Mouse (Mus musculus): Measurements from ENCODE around the gene Pcolce. TPM values are rescaled to one million over a fixed set of nuclear protein-coding genes. Genes with fewer than 3 reads are reported as not detected.
A peak's percentile ranks its signal among the peaks of the same experiment; 100 is the strongest.
"Not testable (repeated sequence)": the region's sequence is repeated elsewhere in the genome, so short reads cannot be mapped to it uniquely, and the experiment has no call there.

The Pcolce gene
- polyA plus RNA-seq, 3 experiments from 2014 or later = 0.40 to 0.80 TPM; not detected in 1

DNA sequence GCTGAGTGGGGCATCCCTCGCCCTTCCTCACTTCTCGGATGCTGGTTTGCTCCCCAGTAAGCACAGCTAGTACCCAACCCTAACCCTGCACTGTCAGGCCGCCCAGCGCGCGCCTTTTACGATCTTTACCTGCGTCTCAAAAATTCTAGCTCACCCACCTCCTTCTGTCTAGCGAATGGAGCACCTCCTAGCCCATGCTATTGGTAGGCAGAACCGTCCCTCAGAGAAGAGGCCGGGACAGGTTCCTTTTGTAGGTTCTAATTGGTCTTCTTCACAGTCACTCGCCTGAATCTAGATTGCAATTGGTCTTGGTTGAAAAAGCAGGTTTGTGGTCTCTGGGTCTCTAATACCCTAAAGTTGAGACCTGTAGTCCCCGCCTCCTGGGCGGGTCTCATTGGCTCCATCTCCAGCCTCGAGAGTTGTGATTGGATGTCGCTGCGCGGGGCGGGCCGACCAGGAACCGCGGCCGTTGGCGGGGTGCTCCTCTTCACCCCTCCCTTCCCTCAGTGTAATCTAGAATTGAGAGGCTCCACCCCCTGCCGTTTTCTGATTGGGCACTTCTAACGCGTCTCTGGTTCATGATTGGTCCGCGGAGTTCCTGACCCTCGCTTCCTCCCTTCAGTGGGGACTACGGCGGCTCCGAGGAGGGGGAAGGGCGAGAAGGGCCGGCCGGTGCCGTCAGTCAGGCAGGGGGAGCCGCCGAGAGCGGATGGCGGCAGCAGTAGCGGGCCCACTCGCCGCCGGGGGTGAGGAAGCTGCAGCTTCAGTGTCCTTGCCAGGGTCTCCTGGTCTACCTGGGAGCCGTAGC lies 15.1 kb upstream of the Pcolce start, which contains the start of the genes Fbxo24, Lrch4 and Gm20605:
Gene Fbxo24, minus strand, starts transcription at position 505 of the 808 bp plus-strand sequence.
Gene Lrch4, plus strand, starts transcription at position 624 of the 808 bp plus-strand sequence.
Gene Gm20605, plus strand, starts transcription at position 678 of the 808 bp plus-strand sequence.
- peak; percentile 84 for ATAC-seq

- no peak for ATAC-seq
These were observed 14.4 kb upstream of the Pcolce start for GRCm38 (mm10) chr5:137627991-137628390.

DNA sequence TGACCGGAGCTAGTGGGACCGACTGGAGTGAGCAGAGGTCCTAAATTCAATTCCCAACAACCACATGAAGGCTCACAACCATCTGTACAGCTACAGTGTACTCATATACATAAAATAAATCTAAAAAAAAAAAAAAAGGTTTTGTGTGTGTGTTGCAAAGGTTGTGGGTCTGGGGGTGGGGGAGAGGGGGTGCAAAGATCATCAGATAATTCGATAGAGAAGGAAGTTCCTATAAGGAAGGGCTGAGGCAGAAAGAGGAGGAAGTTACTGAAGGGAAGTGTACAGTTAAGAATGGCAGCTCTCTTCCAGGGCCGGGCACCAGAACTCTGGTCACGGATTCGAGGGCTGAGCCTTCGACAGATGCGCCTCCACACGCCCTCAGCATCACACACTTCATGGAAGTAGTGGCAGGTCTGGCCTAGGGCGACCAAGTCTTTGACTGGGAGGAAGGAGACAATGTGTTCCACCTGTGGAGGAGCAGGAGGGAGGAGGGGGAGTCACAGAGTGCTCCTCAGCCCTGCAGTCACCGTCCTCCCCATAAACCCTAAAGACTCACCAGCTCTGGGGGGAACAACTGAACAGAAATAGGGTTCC lies 10.4 kb upstream of the Pcolce start:
- ATAC-seq = no peak

DNA sequence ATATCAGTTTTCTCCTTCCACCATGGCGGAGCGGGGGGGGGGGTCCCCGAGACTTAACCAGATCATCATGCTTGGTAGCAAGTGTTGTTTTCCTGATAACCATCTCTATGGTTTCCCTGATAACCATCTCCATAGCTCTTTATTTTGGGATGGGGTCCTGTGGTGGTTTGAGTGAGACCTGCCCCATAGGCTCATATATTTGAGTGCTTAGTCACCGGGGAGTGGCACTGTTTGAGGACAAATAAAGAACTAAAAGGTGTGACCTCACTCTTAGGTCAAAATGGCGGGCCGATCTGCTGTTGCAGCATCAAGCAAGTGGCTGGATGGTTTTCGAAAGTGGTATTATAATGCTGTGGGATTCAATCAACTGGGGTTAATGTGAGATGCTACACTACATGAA lies 1.8 kb upstream of the Pcolce start:
- no peak for ATAC-seq

DNA sequence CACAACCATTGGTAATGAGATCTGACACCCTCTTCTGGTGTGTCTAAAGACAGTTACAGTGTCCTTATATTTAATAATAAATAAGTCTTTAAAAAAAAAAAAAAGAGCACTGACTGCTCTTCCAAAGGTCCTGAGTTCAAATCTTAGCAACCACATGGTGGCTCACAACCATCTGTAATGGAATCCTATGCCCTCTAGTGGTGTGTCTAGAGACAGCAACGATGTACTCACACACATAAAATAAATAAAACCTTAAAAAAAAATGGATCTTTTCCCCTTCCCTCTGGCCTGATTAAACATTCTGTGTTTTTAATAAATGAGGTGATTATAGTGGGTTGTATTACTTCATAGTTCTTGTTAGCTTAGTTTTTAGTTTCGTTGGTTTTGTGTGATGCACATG lies 1.3 kb upstream of the Pcolce start:
- not testable (repeated sequence) for ATAC-seq

DNA sequence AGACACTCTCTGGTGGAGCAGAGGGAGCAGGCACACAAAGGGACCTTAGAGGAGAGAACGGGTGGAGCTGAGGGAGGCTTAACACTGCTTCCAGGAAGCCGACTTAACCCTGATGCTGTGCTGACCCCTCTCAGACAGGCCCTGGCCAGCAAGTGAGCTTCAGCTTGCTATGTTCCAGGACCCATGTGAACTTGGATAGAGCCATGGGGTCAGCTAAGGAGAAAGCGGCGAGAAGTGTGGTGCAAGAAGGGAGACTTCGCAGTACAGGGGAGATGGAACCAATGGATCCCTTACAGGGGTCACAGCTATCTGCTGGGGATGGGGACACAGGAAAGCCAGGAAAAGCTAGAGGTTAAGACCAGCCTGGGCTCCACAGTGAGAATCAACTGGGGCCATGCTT lies 508 bp downstream of the Pcolce start:
- no peak for ATAC-seq

- ATAC-seq = no peak
These were observed 2.4 kb downstream of the Pcolce start for GRCm38 (mm10) chr5:137611245-137611602.

GRCm38 (mm10) chr5:137610548-137611244 lies 2.9 kb downstream of the Pcolce start:
- ATAC-seq = no peak

DNA sequence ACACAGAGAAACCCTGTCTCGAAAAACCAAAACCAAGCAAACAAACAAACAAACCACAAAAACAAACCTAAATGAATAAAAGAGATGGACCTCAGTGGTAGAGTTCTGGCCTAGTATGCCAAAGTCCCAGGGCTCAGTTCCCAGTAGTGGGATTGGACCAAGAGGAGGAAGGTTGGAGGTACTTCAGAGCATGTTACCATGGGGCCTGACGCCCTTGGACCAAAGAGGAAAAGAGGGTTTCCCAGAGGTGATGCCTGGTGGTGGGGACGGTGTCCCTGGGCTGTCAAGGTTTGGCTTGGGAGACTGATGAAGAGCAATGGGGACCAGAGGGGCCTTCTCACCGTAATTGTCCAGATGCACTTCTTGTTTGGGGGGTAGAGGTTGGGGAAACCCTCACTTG lies 3.5 kb downstream of the Pcolce start:
- no peak for ATAC-seq

DNA sequence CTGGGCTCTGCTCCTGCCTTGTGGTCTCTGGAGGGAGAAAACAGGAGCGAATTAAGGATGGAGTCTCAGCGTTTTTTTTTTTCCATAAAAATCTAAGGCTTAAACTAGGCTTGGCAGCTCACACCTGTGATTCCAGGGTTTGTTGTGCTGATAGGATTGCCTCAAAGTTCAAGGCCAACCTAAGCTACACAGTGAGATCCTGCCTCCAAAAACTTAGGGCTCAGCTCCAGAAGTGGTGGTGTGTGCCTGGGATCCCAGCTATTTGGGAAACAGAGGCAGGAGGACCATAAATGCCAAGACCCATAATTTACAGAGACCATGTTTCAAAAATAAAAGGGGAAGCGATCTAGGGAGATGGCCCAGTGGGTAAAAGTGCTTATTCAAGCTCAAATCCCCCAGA lies 4.3 kb downstream of the Pcolce start:
- ATAC-seq = no peak

- ATAC-seq = no peak
These were observed 4.9 kb downstream of the Pcolce start for GRCm38 (mm10) chr5:137608654-137609190.

- no peak for ATAC-seq
These were observed 5.5 kb downstream of the Pcolce start for GRCm38 (mm10) chr5:137607860-137608653.

DNA sequence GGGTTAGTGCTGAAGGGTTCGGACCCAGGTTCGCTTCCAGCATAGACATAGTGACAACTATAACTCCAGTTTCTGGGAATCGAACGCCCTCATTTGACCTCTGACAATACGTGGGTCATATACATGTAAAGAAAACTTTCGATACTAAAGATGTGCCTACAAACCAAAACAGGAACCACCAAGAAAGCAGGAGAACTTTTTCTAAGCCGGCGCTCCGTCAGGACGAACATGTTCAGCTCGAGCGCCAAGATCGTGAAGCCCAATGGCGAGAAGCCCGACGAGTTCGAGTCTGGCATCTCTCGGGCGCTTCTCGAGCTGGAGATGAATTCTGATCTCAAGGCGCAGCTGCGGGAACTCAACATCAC lies 12.2 kb downstream of the Pcolce start:
- ATAC-seq = no peak

GRCm38 (mm10) chr5:137600619-137601364 lies 12.8 kb downstream of the Pcolce start, which contains the start of gene Mospd3:
Mospd3 (minus strand) TSS chr5:137601058.
- peak; percentile 93 for ATAC-seq

DNA sequence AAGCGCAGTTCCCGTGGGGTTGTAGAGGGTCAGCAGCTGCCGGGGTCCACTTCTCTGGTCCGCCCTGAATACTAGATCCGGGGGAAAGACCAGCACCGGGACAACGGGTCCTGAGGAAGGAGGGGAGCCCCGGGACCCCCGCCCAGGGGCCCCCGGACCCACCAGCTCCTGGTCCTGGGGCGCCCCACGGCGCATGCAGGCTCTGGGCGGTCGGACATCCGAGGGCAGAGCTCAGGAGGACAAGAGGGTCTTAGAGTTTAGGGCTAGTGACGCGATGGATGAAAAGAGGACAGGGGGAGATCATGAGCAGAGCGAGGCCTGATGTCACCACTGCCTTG lies 13.3 kb downstream of the Pcolce start:
- ATAC-seq = no peak

GRCm38 (mm10) chr5:137599600-137599999 lies 14.0 kb downstream of the Pcolce start:
- no peak for ATAC-seq

DNA sequence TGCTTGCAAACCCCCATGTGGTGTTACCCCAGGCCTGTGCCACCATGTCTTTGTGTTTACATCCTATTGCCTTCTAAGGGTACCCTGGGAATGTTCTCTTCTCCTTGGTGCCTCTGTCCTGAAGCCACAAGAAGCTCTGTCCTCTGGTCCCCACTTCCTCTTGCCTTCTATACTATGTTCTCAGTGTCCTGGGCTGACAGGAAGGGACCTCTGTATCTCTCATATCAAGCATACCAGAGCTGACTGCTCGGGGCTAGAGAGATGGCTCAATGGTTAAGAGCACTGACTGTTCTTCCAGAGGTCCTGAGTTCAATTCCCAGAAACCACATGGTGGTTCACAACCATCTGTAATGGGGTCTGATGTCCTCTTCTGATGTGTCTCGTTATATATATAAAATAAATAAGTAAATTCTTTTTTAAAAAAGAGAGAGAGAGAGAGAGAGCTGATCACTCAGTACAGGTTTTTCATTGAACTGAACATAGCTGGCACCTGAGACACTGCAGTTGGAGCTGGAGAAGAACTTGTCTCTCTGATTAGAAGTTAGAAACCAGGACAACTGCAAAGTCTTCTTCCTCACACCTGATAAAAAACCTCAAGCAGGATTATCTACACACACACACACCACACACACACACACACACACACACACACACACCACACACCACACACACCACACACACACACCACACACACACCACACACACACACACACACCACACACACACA lies 15.3 kb downstream of the Pcolce start:
- no peak for ATAC-seq

DNA sequence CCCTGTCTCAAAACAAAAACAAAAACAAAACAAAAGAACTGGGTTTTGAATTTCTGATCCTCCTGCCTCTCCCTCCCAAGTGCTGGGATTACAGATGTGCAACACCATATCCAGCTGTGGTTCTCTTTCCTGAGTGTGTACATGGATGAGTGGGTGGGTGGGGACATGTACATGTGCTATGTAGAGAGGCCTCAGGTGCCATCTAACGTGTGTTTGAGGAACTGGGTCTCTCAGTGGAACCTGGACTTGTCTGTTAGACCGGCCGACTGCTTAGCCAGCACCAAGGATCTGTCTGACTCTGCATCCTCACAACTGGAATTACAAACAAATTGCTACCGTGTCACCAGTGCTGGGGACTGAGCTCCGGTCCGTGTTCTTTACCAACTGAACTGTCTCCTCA lies 16.0 kb downstream of the Pcolce start:
- no peak for ATAC-seq

DNA sequence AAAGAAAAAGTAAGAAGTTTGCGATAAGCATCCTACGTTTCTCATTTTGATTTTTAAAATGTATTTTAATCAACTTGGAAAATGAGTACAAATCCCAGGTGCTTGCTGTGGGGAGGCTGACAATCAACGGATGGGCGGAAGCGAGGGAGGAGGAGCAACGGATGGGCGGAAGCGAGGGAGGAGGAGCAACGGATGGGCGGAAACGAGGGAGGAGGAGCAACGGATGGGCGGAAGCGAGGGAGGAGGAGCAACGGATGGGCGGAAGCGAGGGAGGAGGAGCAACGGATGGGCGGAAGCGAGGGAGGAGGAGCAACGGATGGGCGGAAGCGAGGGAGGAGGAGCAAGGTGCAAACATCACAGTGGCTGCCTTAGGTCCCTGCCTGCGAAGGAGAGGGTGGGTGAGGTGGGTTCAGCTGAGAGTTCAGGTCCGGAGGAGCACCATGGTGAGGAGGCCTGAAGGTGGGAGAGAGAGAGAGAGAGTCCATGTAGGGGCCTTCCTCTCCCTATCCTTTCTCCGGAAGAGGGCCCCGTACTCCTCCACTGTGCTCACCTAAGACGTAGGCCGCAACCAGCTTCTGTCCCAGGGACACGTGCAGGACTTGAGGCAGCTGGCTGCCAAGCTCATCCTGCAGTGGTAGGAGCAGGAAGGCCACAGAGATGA lies 16.9 kb downstream of the Pcolce start:
- ATAC-seq = no peak

- no peak for ATAC-seq
These were observed 17.7 kb downstream of the Pcolce start for GRCm38 (mm10) chr5:137595921-137596320.

All from inflammation-experienced regulatory T-cells, adult 6 months (primary cell).